Mouse (Mus musculus): Measurements from ENCODE around the gene Anxa9. TPM values are rescaled to one million over a fixed set of nuclear protein-coding genes. Genes with fewer than 3 reads are reported as not detected.

Gene Anxa9
- polyA plus RNA-seq, 1 experiment from 2014 or later: 0.60 TPM

DNA sequence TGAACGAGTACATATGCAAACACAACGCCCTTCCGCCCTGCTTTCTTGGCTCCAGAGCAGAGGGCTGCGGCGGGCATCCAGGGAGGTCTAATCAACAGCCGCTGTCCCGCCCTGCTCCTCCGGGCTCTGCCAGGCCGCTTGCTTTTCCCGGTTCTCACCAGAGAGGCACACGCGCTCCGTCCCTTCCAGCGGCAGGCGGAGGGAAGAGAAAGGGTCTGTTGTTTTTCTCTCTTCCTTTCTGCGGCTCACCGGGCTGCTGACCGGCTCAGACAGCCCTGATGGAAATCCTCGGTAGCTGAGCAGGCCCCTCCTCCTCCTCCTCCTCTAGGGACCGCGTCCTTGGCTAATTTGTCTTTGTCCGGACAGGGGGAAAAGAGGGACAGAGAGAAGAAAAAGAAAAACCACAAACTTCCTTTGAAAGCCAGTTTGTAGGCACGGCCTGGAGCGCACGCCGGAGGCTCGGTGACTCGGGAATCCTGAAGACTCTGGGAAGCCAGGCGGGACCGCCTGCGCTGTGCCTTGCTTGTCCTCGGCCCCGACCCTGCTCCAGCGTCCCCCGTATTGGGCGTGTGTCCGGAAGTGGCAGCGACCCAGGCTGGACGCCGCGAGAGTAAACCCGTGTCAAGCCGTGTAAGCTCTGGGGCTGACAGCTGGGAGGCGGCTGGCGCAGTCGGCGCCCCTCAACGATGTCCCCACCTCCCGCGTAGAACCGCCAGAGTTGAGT lies 23.9 kb downstream of the Anxa9 start:
- H3K36me3 ChIP-seq (ENCODE audit: control insufficient read depth, insufficient read depth): peaks cover 2% of the 10 kb centered on the region
- peak; percentile 61 for ATAC-seq (replicated peaks; ENCODE audit: extremely low read depth, insufficient read depth, low FRiP score)
- WGBS: under 1% methylated on average over 51 of the region's 51 CpGs
- H3K4me2 ChIP-seq (ENCODE audit: low read depth, low read length): peak overlapping the region; percentile 96
- H3K27ac ChIP-seq (ENCODE audit: low read length): peak overlapping the region; percentile 92
- H3K4me3 ChIP-seq (ENCODE audit: low read length): peak overlapping the region; percentile 82
- no peaks in the 10 kb centered on the region for H3K27me3 ChIP-seq (ENCODE audit: control insufficient read depth, insufficient read depth, low read length)
- H3K9ac ChIP-seq (ENCODE audit: low read length): peak overlapping the region; percentile 91
- H3K4me1 ChIP-seq (ENCODE audit: control insufficient read depth, insufficient read depth, low read length): peaks cover 16% of the 10 kb centered on the region
- no peaks in the 10 kb centered on the region for H3K9me3 ChIP-seq (replicated peaks; ENCODE audit: control insufficient read depth, low read length)

DNA sequence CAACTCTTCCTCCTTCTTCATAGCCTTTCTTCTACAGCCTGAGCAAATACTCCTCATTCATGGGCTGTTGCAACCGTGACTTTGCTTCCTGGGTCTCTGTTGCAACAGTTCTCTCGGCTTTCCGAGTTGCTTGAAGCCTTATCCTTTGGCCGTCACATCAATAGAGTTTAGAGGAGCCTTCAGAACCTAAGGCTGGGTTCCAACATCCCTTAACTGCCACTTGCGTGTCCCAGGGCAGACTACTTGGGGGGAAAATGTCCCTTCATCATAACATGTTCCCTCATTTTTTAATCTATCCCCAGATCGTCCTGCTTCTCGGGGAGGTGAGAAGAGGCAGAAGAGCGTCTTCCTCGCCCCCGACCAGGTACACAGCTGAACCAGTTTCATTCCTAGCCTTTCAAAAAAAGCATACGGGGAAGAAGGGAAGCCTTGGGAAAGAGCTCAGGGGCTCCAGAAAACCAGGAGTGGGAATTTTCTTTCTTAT lies 24.6 kb downstream of the Anxa9 start:
- peaks cover 19% of the 10 kb centered on the region for H3K4me1 ChIP-seq (ENCODE audit: control insufficient read depth, insufficient read depth, low read length)
- H3K9ac ChIP-seq (ENCODE audit: low read length): peak overlapping the region; percentile 91
- peak overlapping the region; percentile 96 for H3K4me2 ChIP-seq (ENCODE audit: low read depth, low read length)
- no peaks in the 10 kb centered on the region for H3K9me3 ChIP-seq (replicated peaks; ENCODE audit: control insufficient read depth, low read length)
- under 1% methylated on average over 11 of the region's 11 CpGs for WGBS
- H3K27ac ChIP-seq (ENCODE audit: low read length): peak overlapping the region; percentile 92
- no peak for ATAC-seq (replicated peaks; ENCODE audit: extremely low read depth, insufficient read depth, low FRiP score)
- H3K4me3 ChIP-seq (ENCODE audit: low read length): peak overlapping the region; percentile 82
- no peaks in the 10 kb centered on the region for H3K27me3 ChIP-seq (ENCODE audit: control insufficient read depth, insufficient read depth, low read length)
- no peaks in the 10 kb centered on the region for H3K36me3 ChIP-seq (ENCODE audit: control insufficient read depth, insufficient read depth)

DNA sequence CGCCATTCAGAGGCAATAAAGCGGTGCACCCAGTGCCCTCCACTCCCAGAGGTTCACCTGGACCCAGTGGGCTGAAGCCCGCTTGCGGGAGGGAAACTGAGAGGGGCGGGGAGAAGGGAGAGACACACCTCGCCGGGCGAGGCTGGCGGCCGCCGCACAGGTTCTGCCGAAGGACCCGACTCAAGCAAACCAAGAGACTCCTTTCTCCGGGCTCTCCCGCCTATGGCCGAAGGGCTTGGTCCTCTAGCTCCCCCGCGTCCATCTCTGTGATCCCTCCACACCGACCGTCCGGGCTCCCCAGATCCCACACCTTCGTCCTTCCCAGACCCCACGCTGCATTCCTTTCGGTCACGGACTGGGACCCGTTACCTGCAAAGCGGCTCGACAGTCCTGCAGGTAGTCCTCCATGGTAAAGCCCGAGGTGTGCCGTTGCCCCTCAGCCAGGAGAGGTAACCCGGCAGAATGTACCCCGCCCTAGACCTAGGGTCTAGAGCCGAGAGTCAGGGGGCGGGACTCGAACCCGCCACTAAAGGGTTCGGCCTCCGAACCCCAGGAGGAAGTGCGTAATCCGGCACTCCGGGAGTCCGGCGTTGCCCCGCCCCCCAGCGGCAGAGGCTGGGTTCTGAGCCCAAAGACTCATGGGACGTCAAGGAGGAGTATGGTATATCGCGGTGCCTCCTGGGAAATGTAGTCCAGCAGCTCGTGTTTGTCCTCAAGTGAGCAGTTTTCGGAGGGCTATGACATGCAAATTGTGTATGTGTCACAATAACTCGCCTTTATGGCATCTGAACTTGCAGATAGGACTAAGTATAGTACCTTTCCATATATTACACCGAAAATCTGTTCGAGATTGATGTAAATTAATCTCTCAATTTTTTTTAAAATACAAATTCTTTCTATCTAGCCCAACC lies 25.5 kb downstream of the Anxa9 start, which contains the start of the genes Mindy1 and Prune1:
TSS of gene Mindy1 (plus strand) at position 130 of the 911 bp plus-strand sequence.
TSS of gene Prune1 (minus strand) at position 861 of the 911 bp plus-strand sequence.
- peak within 1 kb of the TSS; percentile 84 for H3K4me3 ChIP-seq (ENCODE audit: low read length)
- peak within 1 kb of the TSS; percentile 95 for H3K9ac ChIP-seq (ENCODE audit: low read length)
- H3K36me3 ChIP-seq (ENCODE audit: control insufficient read depth, insufficient read depth): no peaks in the 10 kb centered on the region
- H3K27ac ChIP-seq (ENCODE audit: low read length): peak within 1 kb of the TSS; percentile 92
- 0% methylated on average over 53 of the region's 53 CpGs for WGBS
- peak within 1 kb of the TSS; percentile 96 for H3K4me2 ChIP-seq (ENCODE audit: low read depth, low read length)
- no peaks in the 10 kb centered on the region for H3K9me3 ChIP-seq (replicated peaks; ENCODE audit: control insufficient read depth, low read length)
- H3K27me3 ChIP-seq (ENCODE audit: control insufficient read depth, insufficient read depth, low read length): no peaks in the 10 kb centered on the region
- peaks cover 28% of the 10 kb centered on the region for H3K4me1 ChIP-seq (ENCODE audit: control insufficient read depth, insufficient read depth, low read length)
- ATAC-seq (replicated peaks; ENCODE audit: extremely low read depth, insufficient read depth, low FRiP score): peak; percentile 86

DNA sequence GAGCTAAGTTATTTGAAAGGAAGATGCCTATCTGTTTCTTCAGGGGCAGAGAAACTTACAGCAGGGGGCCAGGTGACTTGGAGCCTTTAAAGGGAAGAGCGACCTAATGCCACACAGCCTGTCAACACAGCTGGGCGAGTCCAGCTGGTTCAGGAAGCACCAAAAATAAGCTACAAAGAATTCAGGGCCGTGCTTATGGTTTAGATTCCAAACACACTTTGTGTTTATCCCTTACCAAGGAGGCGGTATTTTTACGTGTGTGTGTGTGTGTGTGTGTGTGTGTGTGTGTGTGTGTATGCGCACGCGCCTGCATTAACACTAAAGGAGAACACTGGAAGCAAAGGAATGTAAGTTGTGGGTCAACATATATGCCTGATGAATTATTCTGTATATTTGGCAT lies 26.2 kb downstream of the Anxa9 start:
- no peaks in the 10 kb centered on the region for H3K9me3 ChIP-seq (replicated peaks; ENCODE audit: control insufficient read depth, low read length)
- 12% methylated on average over 8 of the region's 8 CpGs for WGBS
- H3K27me3 ChIP-seq (ENCODE audit: control insufficient read depth, insufficient read depth, low read length): no peaks in the 10 kb centered on the region
- H3K27ac ChIP-seq (ENCODE audit: low read length): peak overlapping the region; percentile 92
- peak overlapping the region; percentile 95 for H3K9ac ChIP-seq (ENCODE audit: low read length)
- H3K4me3 ChIP-seq (ENCODE audit: low read length): peak overlapping the region; percentile 84
- ATAC-seq (replicated peaks; ENCODE audit: extremely low read depth, insufficient read depth, low FRiP score): no peak
- H3K4me2 ChIP-seq (ENCODE audit: low read depth, low read length): peak overlapping the region; percentile 80
- no peaks in the 10 kb centered on the region for H3K36me3 ChIP-seq (ENCODE audit: control insufficient read depth, insufficient read depth)
- H3K4me1 ChIP-seq (ENCODE audit: control insufficient read depth, insufficient read depth, low read length): peaks cover 28% of the 10 kb centered on the region

DNA sequence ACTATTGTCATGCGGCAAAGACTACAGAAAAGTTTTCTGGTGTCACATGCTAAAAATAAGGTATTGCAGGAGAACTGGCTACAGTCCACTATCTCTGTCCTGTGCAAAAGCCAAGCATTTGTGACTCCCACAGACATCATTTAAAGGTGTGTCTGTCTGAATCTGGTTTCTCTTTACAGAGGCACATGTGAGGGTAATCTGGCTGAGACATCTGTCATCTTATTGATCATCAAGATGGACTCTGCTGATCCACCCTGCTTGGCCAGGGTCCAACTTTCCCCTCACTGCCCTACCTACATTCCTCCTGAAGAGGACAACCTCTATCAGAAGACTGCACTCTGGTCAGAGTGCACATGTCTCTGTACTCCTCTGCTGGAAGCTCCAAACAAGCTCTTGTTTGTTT lies 29.8 kb downstream of the Anxa9 start:
- Histone ChIP-seq H3K4me1 (ENCODE audit: control insufficient read depth, insufficient read depth, low read length) (peaks cover 29% of the 10 kb centered on the region), H3K9me3 (replicated peaks; ENCODE audit: control insufficient read depth, low read length) (no peaks in the 10 kb centered on the region), H3K36me3 (ENCODE audit: control insufficient read depth, insufficient read depth) (no peaks in the 10 kb centered on the region), H3K4me3 (ENCODE audit: low read length) (no peak overlapping the region), H3K9ac (ENCODE audit: low read length) (no peak overlapping the region; the same call in 1 of the 2 replicates), H3K4me2 (ENCODE audit: low read depth, low read length) (peak overlapping the region; percentile 26; the same call in 1 of the 2 replicates), H3K27me3 (ENCODE audit: control insufficient read depth, insufficient read depth, low read length) (no peaks in the 10 kb centered on the region), H3K27ac (ENCODE audit: low read length) (peak overlapping the region; percentile 77)
- ATAC-seq (replicated peaks; ENCODE audit: extremely low read depth, insufficient read depth, low FRiP score): no peak
- 51% methylated on average over 1 of the region's 1 CpGs for WGBS

DNA sequence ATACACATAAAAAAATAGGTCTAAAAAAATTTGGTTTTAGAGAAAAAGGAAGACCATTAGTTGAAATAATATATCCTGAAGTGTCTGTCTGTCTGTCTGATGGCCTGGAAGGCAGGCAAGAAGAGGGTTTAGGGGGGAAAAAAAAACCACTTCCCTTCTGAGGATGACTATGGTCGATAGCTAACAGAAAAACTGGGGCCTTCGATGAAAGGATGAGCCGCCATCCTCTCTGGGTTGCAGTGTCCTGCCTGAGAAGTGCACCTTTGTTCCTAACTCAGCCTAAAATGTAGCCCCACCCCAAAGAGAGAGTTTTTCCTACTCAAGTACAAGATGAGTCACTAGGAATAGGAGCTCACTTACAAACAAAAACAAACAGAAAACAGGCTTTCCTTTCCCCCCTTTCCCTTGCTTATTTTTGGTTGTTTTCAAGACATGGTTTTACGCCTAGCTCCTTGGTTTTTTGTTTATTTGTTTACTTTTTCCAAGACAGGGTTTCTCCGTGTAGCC lies 30.5 kb downstream of the Anxa9 start:
- Histone ChIP-seq H3K4me2 (ENCODE audit: low read depth, low read length) (no peak overlapping the region), H3K9me3 (replicated peaks; ENCODE audit: control insufficient read depth, low read length) (no peaks in the 10 kb centered on the region), H3K27ac (ENCODE audit: low read length) (peak overlapping the region; percentile 77), H3K27me3 (ENCODE audit: control insufficient read depth, insufficient read depth, low read length) (no peaks in the 10 kb centered on the region), H3K36me3 (ENCODE audit: control insufficient read depth, insufficient read depth) (no peaks in the 10 kb centered on the region), H3K9ac (ENCODE audit: low read length) (no peak overlapping the region), H3K4me3 (ENCODE audit: low read length) (no peak overlapping the region), H3K4me1 (ENCODE audit: control insufficient read depth, insufficient read depth, low read length) (peaks cover 29% of the 10 kb centered on the region)
- WGBS: 68% methylated on average over 5 of the region's 5 CpGs
- ATAC-seq (replicated peaks; ENCODE audit: extremely low read depth, insufficient read depth, low FRiP score): no peak

DNA sequence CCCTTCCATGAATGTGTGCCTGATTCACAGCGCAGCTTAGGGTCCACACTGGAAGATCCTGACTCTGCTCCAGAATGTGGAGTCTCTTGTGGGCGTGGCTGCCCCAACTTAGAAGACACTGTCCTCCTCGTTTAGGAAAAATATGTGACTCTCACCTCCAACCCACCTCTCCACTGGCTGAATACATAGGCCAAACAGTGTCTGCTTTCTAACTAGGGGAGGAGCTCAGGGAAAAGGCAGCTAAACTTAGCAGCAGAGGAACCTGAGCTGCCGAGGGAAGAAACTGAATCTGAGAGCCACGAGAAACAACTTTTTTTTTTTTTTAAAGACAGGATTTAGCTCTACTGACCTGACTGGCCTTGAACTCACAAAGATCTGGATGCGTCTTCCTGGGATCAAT lies 31.8 kb downstream of the Anxa9 start:
- Histone ChIP-seq H3K9ac (ENCODE audit: low read length) (no peak overlapping the region), H3K27ac (ENCODE audit: low read length) (peak overlapping the region; percentile 41), H3K4me3 (ENCODE audit: low read length) (no peak overlapping the region), H3K36me3 (ENCODE audit: control insufficient read depth, insufficient read depth) (no peaks in the 10 kb centered on the region), H3K27me3 (ENCODE audit: control insufficient read depth, insufficient read depth, low read length) (no peaks in the 10 kb centered on the region), H3K4me1 (ENCODE audit: control insufficient read depth, insufficient read depth, low read length) (peaks cover 25% of the 10 kb centered on the region), H3K4me2 (ENCODE audit: low read depth, low read length) (no peak overlapping the region), H3K9me3 (replicated peaks; ENCODE audit: control insufficient read depth, low read length) (no peaks in the 10 kb centered on the region)
- WGBS: 59% methylated on average over 6 of the region's 6 CpGs
- no peak for ATAC-seq (replicated peaks; ENCODE audit: extremely low read depth, insufficient read depth, low FRiP score)

DNA sequence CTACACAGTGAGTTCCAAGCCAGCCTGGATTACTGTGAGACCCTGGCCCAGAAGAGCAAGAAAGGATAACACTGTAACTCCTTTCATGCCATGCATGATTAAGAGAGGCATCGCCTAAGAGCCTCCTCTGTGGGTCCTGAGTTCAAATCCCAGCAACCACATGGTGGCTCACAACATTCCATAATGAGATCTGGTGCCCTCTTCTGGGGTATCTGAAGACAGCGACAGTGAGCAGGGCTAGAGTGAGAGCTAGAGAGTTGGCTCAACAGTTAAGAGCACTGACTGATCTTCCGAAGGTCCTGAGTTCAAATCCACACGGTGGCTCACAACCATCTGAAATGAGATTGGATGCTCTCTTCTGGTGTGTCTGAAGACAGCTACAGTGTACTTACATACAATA lies 32.5 kb downstream of the Anxa9 start:
- Histone ChIP-seq H3K4me2 (ENCODE audit: low read depth, low read length) (no peak overlapping the region), H3K9me3 (replicated peaks; ENCODE audit: control insufficient read depth, low read length) (no peaks in the 10 kb centered on the region), H3K4me1 (ENCODE audit: control insufficient read depth, insufficient read depth, low read length) (peaks cover 25% of the 10 kb centered on the region), H3K36me3 (ENCODE audit: control insufficient read depth, insufficient read depth) (no peaks in the 10 kb centered on the region), H3K27me3 (ENCODE audit: control insufficient read depth, insufficient read depth, low read length) (no peaks in the 10 kb centered on the region), H3K27ac (ENCODE audit: low read length) (no peak overlapping the region), H3K9ac (ENCODE audit: low read length) (no peak overlapping the region), H3K4me3 (ENCODE audit: low read length) (no peak overlapping the region)
- 90% methylated on average over 4 of the region's 4 CpGs for WGBS
- no peak for ATAC-seq (replicated peaks; ENCODE audit: extremely low read depth, insufficient read depth, low FRiP score)
